Comparison of ENCODE assay signal across 19 mouse cellular contexts in the genomic region with DNA sequence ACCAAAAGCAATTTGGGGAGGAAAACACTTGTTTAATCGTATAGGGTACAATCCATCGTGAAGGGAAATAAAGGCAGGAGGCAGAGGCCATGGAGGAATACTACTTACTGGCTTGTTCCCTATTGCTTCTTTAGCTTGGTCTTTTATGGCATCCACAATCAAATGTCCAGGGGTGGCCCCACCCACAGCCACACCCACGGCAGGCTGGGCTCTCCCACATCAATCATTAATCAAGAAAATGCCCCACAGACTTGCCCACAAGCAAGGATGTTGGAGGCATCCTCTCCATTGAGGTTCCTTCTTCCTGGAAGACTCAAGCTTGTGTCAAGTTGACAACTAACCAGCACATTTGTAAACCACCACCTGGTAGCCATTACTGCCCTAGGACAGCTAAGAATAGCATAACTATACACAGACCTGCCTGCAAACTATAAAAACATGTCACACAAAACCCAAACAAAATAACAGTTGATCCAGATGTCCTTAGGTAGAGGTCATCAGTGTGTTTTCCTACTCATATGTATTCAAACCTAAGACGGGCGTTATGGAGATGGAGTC. TPM values are rescaled to one million over a fixed set of nuclear protein-coding genes. Genes with fewer than 3 reads are reported as not detected.
A peak's percentile ranks its signal among the peaks of the same experiment; 100 is the strongest.
DNase-seq lines count a peak whose midpoint lies in the region; ATAC-seq lines count a peak whose summit lies in the region.
"Had no signal": no experiment of that assay in that cellular context is flagged by ENCODE, and none has a peak within 500 bp of the region (broad histone marks: within the 10 kb centered on the region; RNA-seq: fewer than 3 reads in every experiment).

No protein-coding gene starts in this region.

- H3K27me3 ChIP-seq in intestine, embryonic 15.5 days (replicated peaks): no peaks in the 10 kb centered on the region
- H3K27me3 ChIP-seq: forebrain, embryonic 13.5 days; heart, embryonic 12.5 days had no signal

- DNase-seq in kidney, adult 9 months: peak; percentile 20
- DNase-seq in kidney, postnatal 25 days: no peak
- DNase-seq in NIH3T3 (ENCODE audit: low read depth): peak; percentile 28
- no peak for DNase-seq in testis, postnatal 14 days (ENCODE audit: low spot score)
- no peak for DNase-seq in left cerebral cortex, postnatal 10 days (ENCODE audit: extremely low spot score in 1 of 2, low spot score in 2 of 2)
- DNase-seq: adrenal gland, adult 8-10 months; adrenal gland, postnatal 36 days; cerebellum, adult 2 months; cerebellum, postnatal 10 days; forebrain, postnatal 0 days; gastrocnemius, adult 2 months; gastrocnemius, postnatal 25 days; heart, postnatal 36 days had no signal

- 0 out of 2 replicates have a peak, but pooled peaks cover 8% of the 10 kb centered on the region for H3K4me1 ChIP-seq in intestine, embryonic 15.5 days (replicated peaks)
- H3K4me1 ChIP-seq: heart, embryonic 12.5 days had no signal

- 65% methylated on average over 5 of the region's 5 CpGs for WGBS in intestine, embryonic 15.5 days

- no peak overlapping the region for H3K9ac ChIP-seq in intestine, embryonic 15.5 days
- H3K9ac ChIP-seq: forebrain, embryonic 13.5 days; forebrain, postnatal 0 days; heart, embryonic 12.5 days; hindbrain, embryonic 12.5 days had no signal

- H3K27ac ChIP-seq in intestine, embryonic 15.5 days: no peak overlapping the region
- H3K27ac ChIP-seq: forebrain, embryonic 13.5 days; gastrocnemius, adult 2 months; hindbrain, embryonic 12.5 days had no signal

- no peaks in the 10 kb centered on the region for H3K9me3 ChIP-seq in intestine, embryonic 15.5 days
- H3K9me3 ChIP-seq: forebrain, embryonic 13.5 days; heart, embryonic 12.5 days; hindbrain, embryonic 12.5 days had no signal

- intact Hi-C loops in left cerebral cortex, postnatal 10 days (cut with DNase I): no loop called here

- no peaks in the 10 kb centered on the region for H3K36me3 ChIP-seq in intestine, embryonic 15.5 days
- H3K36me3 ChIP-seq: heart, embryonic 12.5 days; hindbrain, embryonic 12.5 days had no signal

- peak; percentile 80 for ATAC-seq in intestine, embryonic 15.5 days
- ATAC-seq: forebrain, embryonic 13.5 days; forebrain, postnatal 0 days; hindbrain, embryonic 16.5 days; inflammation-experienced regulatory T-cells, adult 6 months had no signal

- H3K4me3 ChIP-seq in intestine, embryonic 15.5 days (replicated peaks): no peak overlapping the region
- H3K4me3 ChIP-seq: forebrain, embryonic 13.5 days; gastrocnemius, adult 2 months; heart, embryonic 12.5 days; hindbrain, embryonic 12.5 days had no signal

- H3K4me2 ChIP-seq in intestine, embryonic 15.5 days (replicated peaks): no peak overlapping the region
- H3K4me2 ChIP-seq: forebrain, embryonic 13.5 days; heart, embryonic 12.5 days; hindbrain, embryonic 12.5 days had no signal

RNA-seq across cellular contexts. Expression of a gene that starts 16.8 kb away (rescaled TPM):
- 4.9 and 5.1 TPM in 2 replicates for polyA plus RNA-seq in intestine, embryonic 15.5 days (2015; fragmentation: Nextera tagmentation; extraction: Ambion mirVana)
- 10 to 100 TPM; 13.9 to 14.3 TPM for total RNA-seq in left cerebral cortex, postnatal 10 days (2021)

Comparison
In these comparisons a context has a peak if more than half of its experiments do, and no peak if none do; other contexts are left out.
1. DNase-seq: peak in kidney, adult 9 months (single experiment) and NIH3T3 (single experiment); none in kidney, postnatal 25 days (0 of 2), testis, postnatal 14 days (single experiment) and left cerebral cortex, postnatal 10 days (0 of 2).